Comparison of ENCODE assay signal across 8 mouse cellular contexts in genomic region chr5:139200770-139201569, GRCm38 (mm10). TPM values are rescaled to one million over a fixed set of nuclear protein-coding genes. Genes with fewer than 3 reads are reported as not detected.
A peak's percentile ranks its signal among the peaks of the same experiment; 100 is the strongest.
DNase-seq lines count a peak whose midpoint lies in the region; ATAC-seq and TF ChIP-seq lines count a peak whose summit lies in the region.

No protein-coding gene starts in this region.

- under 1% methylated on average over 57 of the region's 57 CpGs for WGBS in lung, embryonic 15.5 days
- WGBS in forebrain, postnatal 0 days: 5% methylated on average over 48 of the region's 57 CpGs
- WGBS in liver, embryonic 15.5 days (ENCODE audit: insufficient replicate concordance): 2% methylated on average over 57 of the region's 57 CpGs

- peak overlapping the region; percentile 86 for H3K9ac ChIP-seq in lung, embryonic 15.5 days
- H3K9ac ChIP-seq in forebrain, postnatal 0 days: peak overlapping the region; percentile 88
- H3K9ac ChIP-seq in liver, embryonic 15.5 days: peak overlapping the region; percentile 97

- H3K4me3 ChIP-seq in lung, embryonic 15.5 days: peak overlapping the region; percentile 93
- H3K4me3 ChIP-seq in forebrain, postnatal 0 days (ENCODE audit: low read depth, low read length): peak overlapping the region; percentile 83
- H3K4me3 ChIP-seq in liver, embryonic 15.5 days (replicated peaks): peak overlapping the region; percentile 99

- no peak for TF ChIP-seq POLR2A in brain, embryonic 14.5 days (IDR thresholded peaks at IDR 0.05; ENCODE audit: borderline replicate concordance, extremely low read depth, insufficient read depth, insufficient read length, poor library complexity, severe bottlenecking)

- no peaks in the 10 kb centered on the region for H3K36me3 ChIP-seq in lung, embryonic 15.5 days
- no peaks in the 10 kb centered on the region for H3K36me3 ChIP-seq in forebrain, postnatal 0 days (ENCODE audit: insufficient read depth)
- peaks cover 4% of the 10 kb centered on the region; the same call in 1 of the 2 replicates for H3K36me3 ChIP-seq in liver, embryonic 15.5 days (replicated peaks)

- DNase-seq in lung, adult 18-20 months: no peak
- DNase-seq in brain, embryonic 14.5 days (ENCODE audit: low read depth): peak; percentile 12
- peak; percentile 27 for DNase-seq in forebrain, postnatal 0 days
- no peak for DNase-seq in adrenal gland, adult 8-10 months
- no peak for DNase-seq in frontal cortex, postnatal 25 days (ENCODE audit: low spot score in 2 of 2)
- no peak for DNase-seq in layer of hippocampus, adult 18-20 months (ENCODE audit: low spot score in 2 of 2)

- H3K4me1 ChIP-seq in lung, embryonic 15.5 days: peaks cover 25% of the 10 kb centered on the region
- H3K4me1 ChIP-seq in forebrain, postnatal 0 days (ENCODE audit: insufficient read depth): peaks cover 17% of the 10 kb centered on the region
- H3K4me1 ChIP-seq in liver, embryonic 15.5 days (replicated peaks): peaks cover 89% of the 10 kb centered on the region

- ATAC-seq in lung, embryonic 15.5 days (ENCODE audit: borderline replicate concordance, extremely low read depth, low FRiP score, low TSS enrichment): peak; percentile 28
- peak; percentile 55 for ATAC-seq in forebrain, postnatal 0 days
- peak; percentile 20 for ATAC-seq in liver, embryonic 15.5 days (ENCODE audit: insufficient read depth)

- H3K27ac ChIP-seq in lung, embryonic 15.5 days: peak overlapping the region; percentile 64; the same call in 1 of the 2 replicates
- peak overlapping the region; percentile 79 for H3K27ac ChIP-seq in forebrain, postnatal 0 days (ENCODE audit: low read depth, low read length)
- H3K27ac ChIP-seq in liver, embryonic 15.5 days (replicated peaks): peak overlapping the region; percentile 98

- TF ChIP-seq CTCF in brain, embryonic 14.5 days (IDR thresholded peaks at IDR 0.05; ENCODE audit: borderline replicate concordance, extremely low read depth, insufficient read depth, insufficient read length): no peak
- no peak for TF ChIP-seq CTCF in forebrain, postnatal 0 days (IDR thresholded peaks at IDR 0.05; ENCODE audit: low read depth)

- H3K4me2 ChIP-seq in lung, embryonic 15.5 days: peak overlapping the region; percentile 95
- peak overlapping the region; percentile 86 for H3K4me2 ChIP-seq in forebrain, postnatal 0 days (ENCODE audit: low read depth)
- H3K4me2 ChIP-seq in liver, embryonic 15.5 days: peak overlapping the region; percentile 98

- no peaks in the 10 kb centered on the region for H3K9me3 ChIP-seq in lung, embryonic 15.5 days
- no peaks in the 10 kb centered on the region for H3K9me3 ChIP-seq in forebrain, postnatal 0 days (ENCODE audit: low read length)
- no peaks in the 10 kb centered on the region for H3K9me3 ChIP-seq in liver, embryonic 15.5 days (replicated peaks)

- H3K27me3 ChIP-seq in lung, embryonic 15.5 days: no peaks in the 10 kb centered on the region
- no peaks in the 10 kb centered on the region for H3K27me3 ChIP-seq in forebrain, postnatal 0 days (ENCODE audit: insufficient read depth, low read length)
- H3K27me3 ChIP-seq in liver, embryonic 15.5 days: no peaks in the 10 kb centered on the region

RNA-seq across cellular contexts. Expression of gene Sun1, which starts 0.5 kb away (rescaled TPM):
- polyA plus RNA-seq in lung, embryonic 15.5 days (2015; fragmentation: Nextera tagmentation; extraction: Ambion mirVana): 48.7 and 52.7 TPM in 2 replicates
- polyA plus RNA-seq in brain, embryonic 14.5 days (2012; rRNA removed): 72.7 and 75.2 TPM in 2 replicates
- total RNA-seq in forebrain, postnatal 0 days (2014; rRNA removed): 72.6 and 84.8 TPM in 2 replicates
- 22.7 and 34.5 TPM in 2 replicates for polyA plus RNA-seq in forebrain, postnatal 0 days (2015; fragmentation: Nextera tagmentation; extraction: Ambion mirVana)
- 20.0 and 21.9 TPM in 2 replicates for polyA plus RNA-seq in liver, embryonic 15.5 days (2015; fragmentation: Nextera tagmentation; extraction: Ambion mirVana)
- total RNA-seq in adrenal gland, adult 8-10 months (2022): 100 to 1,000 TPM in 3 of 4 experiments, 10 to 100 TPM in 1; 86.6 to 128 (median 111) TPM
- 10 to 100 TPM; 80.3 to 86.3 TPM for total RNA-seq in layer of hippocampus, adult 18-20 months (2021)

RNA-seq across cellular contexts. Expression of gene Dnaaf5, which starts 50.9 kb away (rescaled TPM):
- 6.4 and 6.6 TPM in 2 replicates for polyA plus RNA-seq in lung, embryonic 15.5 days (2015; fragmentation: Nextera tagmentation; extraction: Ambion mirVana)
- 12.6 and 14.9 TPM in 2 replicates for polyA plus RNA-seq in brain, embryonic 14.5 days (2012; rRNA removed)
- 9.4 and 12.5 TPM in 2 replicates for total RNA-seq in forebrain, postnatal 0 days (2014; rRNA removed)
- polyA plus RNA-seq in forebrain, postnatal 0 days (2015; fragmentation: Nextera tagmentation; extraction: Ambion mirVana): 2.0 and 2.6 TPM in 2 replicates
- 2.4 and 2.5 TPM in 2 replicates for polyA plus RNA-seq in liver, embryonic 15.5 days (2015; fragmentation: Nextera tagmentation; extraction: Ambion mirVana)
- total RNA-seq in adrenal gland, adult 8-10 months (2022): 10 to 100 TPM; 21.7 to 24.3 (median 22.7) TPM
- 1 to 10 TPM; 7.0 to 9.0 TPM for total RNA-seq in layer of hippocampus, adult 18-20 months (2021)

RNA-seq across cellular contexts. Expression of gene Get4, which starts 51.2 kb away (rescaled TPM):
- 186 TPM in 2 replicates for polyA plus RNA-seq in lung, embryonic 15.5 days (2015; fragmentation: Nextera tagmentation; extraction: Ambion mirVana)
- polyA plus RNA-seq in brain, embryonic 14.5 days (2012; rRNA removed): 93.2 and 122 TPM in 2 replicates
- 46.2 and 48.8 TPM in 2 replicates for total RNA-seq in forebrain, postnatal 0 days (2014; rRNA removed)
- polyA plus RNA-seq in forebrain, postnatal 0 days (2015; fragmentation: Nextera tagmentation; extraction: Ambion mirVana): 139 and 156 TPM in 2 replicates
- 107 and 109 TPM in 2 replicates for polyA plus RNA-seq in liver, embryonic 15.5 days (2015; fragmentation: Nextera tagmentation; extraction: Ambion mirVana)
- 100 to 1,000 TPM in 2 of 4 experiments, 10 to 100 TPM in 2; 96.6 to 112 (median 101) TPM for total RNA-seq in adrenal gland, adult 8-10 months (2022)
- total RNA-seq in layer of hippocampus, adult 18-20 months (2021): 10 to 100 TPM; 50.5 to 57.1 TPM

RNA-seq across cellular contexts. Expression of gene Prkar1b, which starts 51.2 kb away (rescaled TPM):
- 16.0 and 16.9 TPM in 2 replicates for polyA plus RNA-seq in lung, embryonic 15.5 days (2015; fragmentation: Nextera tagmentation; extraction: Ambion mirVana)
- polyA plus RNA-seq in brain, embryonic 14.5 days (2012; rRNA removed): 148 and 202 TPM in 2 replicates
- 253 and 303 TPM in 2 replicates for total RNA-seq in forebrain, postnatal 0 days (2014; rRNA removed)
- polyA plus RNA-seq in forebrain, postnatal 0 days (2015; fragmentation: Nextera tagmentation; extraction: Ambion mirVana): 361 and 392 TPM in 2 replicates
- 1.0 and 1.1 TPM in 2 replicates for polyA plus RNA-seq in liver, embryonic 15.5 days (2015; fragmentation: Nextera tagmentation; extraction: Ambion mirVana)
- total RNA-seq in adrenal gland, adult 8-10 months (2022): 10 to 100 TPM; 38.5 to 62.4 (median 55.9) TPM
- 100 to 1,000 TPM; 435 to 459 TPM for total RNA-seq in layer of hippocampus, adult 18-20 months (2021)

Comparison
In these comparisons a context has a peak if more than half of its experiments do, and no peak if none do; other contexts are left out.
1. DNase-seq: peak in brain, embryonic 14.5 days (single experiment) and forebrain, postnatal 0 days (single experiment); none in lung, adult 18-20 months (0 of 2), adrenal gland, adult 8-10 months (single experiment), frontal cortex, postnatal 25 days (0 of 2) and layer of hippocampus, adult 18-20 months (0 of 2).
2. Peak in every context shown above with its lines, with median percentiles within 50 percentile points of each other: ATAC-seq, H3K27ac ChIP-seq, H3K4me2 ChIP-seq, H3K4me3 ChIP-seq and H3K9ac ChIP-seq.